Mouse (Mus musculus): ENCODE measurements around the gene Rsl24d1. TPM values are rescaled to one million over a fixed set of nuclear protein-coding genes. Genes with fewer than 3 reads are reported as not detected.
A peak's percentile ranks its signal among the peaks of the same experiment; 100 is the strongest.
"Not testable (repeated sequence)": the region's sequence is repeated elsewhere in the genome, so short reads cannot be mapped to it uniquely, and the experiment has no call there.

Rsl24d1 gene
- total and polyA plus RNA-seq, 3 experiments = 6.6 to 61.1 (median 53.3) TPM

GRCm38 (mm10) chr9:73101536-73101935 lies 11.7 kb upstream of the Rsl24d1 start, which contains the start of gene Khdc3:
Gene Khdc3, plus strand, starts transcription at chr9:73101836.
- no peak for DNase-seq

GRCm38 (mm10) chr9:73102181-73102580 lies 11.0 kb upstream of the Rsl24d1 start, which contains the start of gene Gm20509:
Gene Gm20509, plus strand, starts transcription at chr9:73102470.
- no peak for DNase-seq

- DNase-seq = peak; percentile 85
Measured at GRCm38 (mm10) chr9:73103159-73103879, 9.9 kb upstream of the Rsl24d1 start.

- no peak for DNase-seq
Measured at GRCm38 (mm10) chr9:73103880-73104198, 9.4 kb upstream of the Rsl24d1 start.

- DNase-seq = peak; percentile 57
Measured at GRCm38 (mm10) chr9:73105141-73105540, 8.1 kb upstream of the Rsl24d1 start.

DNA sequence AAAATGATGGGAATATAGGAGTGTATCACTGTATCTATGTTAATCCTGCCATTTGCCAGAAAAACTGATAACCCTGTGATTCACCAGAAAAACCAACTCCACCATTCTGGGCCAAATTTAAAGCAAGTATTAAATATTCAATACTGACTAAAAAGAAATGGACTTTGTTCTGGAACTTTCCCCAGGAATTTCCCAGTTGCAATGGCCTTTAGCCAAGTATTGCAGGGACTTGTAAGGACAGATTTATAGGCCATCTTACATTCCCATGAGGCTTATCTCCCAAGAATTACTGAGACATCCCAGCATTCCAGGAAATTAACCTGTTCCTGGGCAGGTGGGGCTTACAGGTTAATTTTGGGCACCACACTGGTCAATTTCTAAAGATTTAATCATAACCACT lies 7.5 kb upstream of the Rsl24d1 start:
- DNase-seq = no peak

DNA sequence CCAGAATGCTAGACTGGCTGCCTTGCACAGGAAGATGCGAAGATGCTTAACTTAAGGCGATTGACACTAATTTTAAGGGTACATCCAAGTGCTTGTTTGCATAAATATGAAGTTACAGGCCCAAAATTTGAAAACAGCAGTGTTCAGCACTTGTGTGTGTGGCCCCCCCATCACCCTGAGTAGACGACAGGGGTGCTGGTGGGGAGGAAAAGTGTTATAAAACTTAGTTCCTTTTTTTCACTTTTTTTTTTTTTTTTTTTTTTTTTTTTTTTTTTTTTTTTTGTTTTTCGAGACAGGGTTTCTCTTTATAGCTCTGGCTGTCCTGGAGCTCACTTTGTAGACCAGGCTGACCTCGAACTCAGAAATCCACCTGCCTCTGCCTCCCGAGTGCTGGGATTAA lies 3.5 kb downstream of the Rsl24d1 start:
- DNase-seq = not testable (repeated sequence)

- DNase-seq = no peak
Measured at GRCm38 (mm10) chr9:73118012-73118411, 4.8 kb downstream of the Rsl24d1 start.

GRCm38 (mm10) chr9:73121735-73122134 lies 8.5 kb downstream of the Rsl24d1 start:
- no peak for DNase-seq

- DNase-seq = no peak
Measured at GRCm38 (mm10) chr9:73125043-73125570, 11.9 kb downstream of the Rsl24d1 start.

- no peak for DNase-seq
Measured at GRCm38 (mm10) chr9:73127457-73127856, 14.2 kb downstream of the Rsl24d1 start.

- no peak for DNase-seq
Measured at GRCm38 (mm10) chr9:73129875-73130274, 16.6 kb downstream of the Rsl24d1 start.

- no peak for DNase-seq
Measured at GRCm38 (mm10) chr9:73130529-73130928, 17.3 kb downstream of the Rsl24d1 start.

GRCm38 (mm10) chr9:73137341-73137886 lies 24.2 kb downstream of the Rsl24d1 start:
- no peak for DNase-seq

- no peak for DNase-seq
Measured at GRCm38 (mm10) chr9:73154347-73154746, 41.1 kb downstream of the Rsl24d1 start.

DNA sequence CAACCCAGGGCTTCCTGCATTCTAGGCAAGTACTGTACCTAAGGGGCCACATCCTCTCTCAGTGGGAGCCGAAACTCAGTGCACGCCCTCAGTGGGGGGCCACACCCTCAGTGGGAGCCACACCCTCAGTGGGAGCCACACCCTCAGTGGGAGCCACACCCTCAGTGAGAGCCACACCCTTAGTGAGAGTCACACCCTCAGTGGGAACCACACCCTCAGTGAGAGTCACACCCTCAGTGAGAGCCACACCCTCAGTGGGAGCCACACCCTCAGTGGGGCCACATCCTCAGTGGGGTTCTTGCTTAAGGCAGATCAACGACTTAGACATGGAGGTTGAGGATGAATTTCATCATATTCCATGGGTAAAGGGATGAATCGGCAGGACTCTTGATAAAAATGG lies 44.7 kb downstream of the Rsl24d1 start:
- DNase-seq = no peak

- no peak for DNase-seq
Measured at GRCm38 (mm10) chr9:73159265-73159664, 46.0 kb downstream of the Rsl24d1 start.

- DNase-seq = peak; percentile 82
Measured at GRCm38 (mm10) chr9:73162571-73163333, 49.5 kb downstream of the Rsl24d1 start.

DNA sequence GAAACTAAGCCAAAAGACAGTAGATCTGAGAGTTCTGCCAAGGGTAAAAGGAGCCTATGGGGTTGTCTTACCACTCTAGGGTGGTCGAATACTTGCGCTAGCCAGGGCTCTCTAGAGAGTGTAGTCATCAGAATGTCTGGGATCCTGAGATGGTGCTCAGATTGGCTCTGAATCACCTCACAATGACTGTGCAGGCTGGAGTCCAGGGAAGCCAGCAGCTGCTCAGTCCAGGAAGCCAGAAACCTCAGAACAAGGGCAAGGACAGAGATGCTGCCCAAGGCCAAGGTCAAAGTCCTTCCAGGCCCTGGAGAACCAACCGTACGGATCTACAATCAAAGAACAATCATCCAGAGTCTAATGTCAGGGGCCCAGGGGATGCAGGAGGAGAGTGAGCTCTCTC lies 52.4 kb downstream of the Rsl24d1 start:
- DNase-seq = peak; percentile 85
